In genomic region chr17:3451077-3451476, GRCm38 (mm10) we compare ENCODE assay signal across 7 mouse cellular contexts.
DNase-seq lines count a peak whose midpoint lies in the region.

No protein-coding gene starts in this region.

- peak; percentile 61 to 70 for DNase-seq in CD8-positive naive resting alpha-beta T cell, adult 2 months (ENCODE audit: low read depth in 2 of 2, low spot score in 2 of 2)
- peak; percentile 75 for DNase-seq in T-cell, adult 2 months (ENCODE audit: low spot score)
- peak; percentile 70 to 72 for DNase-seq in cerebellum, postnatal 10 days
- DNase-seq in gastrocnemius, postnatal 25 days = peak; percentile 25
- DNase-seq in kidney, postnatal 36 days = peak; percentile 56 to 88
- peak; percentile 67 for DNase-seq in lung, postnatal 25 days (ENCODE audit: low spot score)
- DNase-seq in spleen, postnatal 10 days (ENCODE audit: low spot score in 2 of 2) = peak; percentile 53 to 84

Comparison
In these comparisons a context has a peak if more than half of its experiments do, and no peak if none do; other contexts are left out.
1. Peak in every context shown above with its lines: DNase-seq.
2. DNase-seq: peak in every context shown above with its lines; median percentile 75 in T-cell, adult 2 months; 72 in kidney, postnatal 36 days; 71 in cerebellum, postnatal 10 days; 68 in spleen, postnatal 10 days; 67 in lung, postnatal 25 days; 66 in CD8-positive naive resting alpha-beta T cell, adult 2 months; 25 in gastrocnemius, postnatal 25 days.